Mouse (Mus musculus): ENCODE measurements around the gene Fndc5.

The Fndc5 gene

DNA sequence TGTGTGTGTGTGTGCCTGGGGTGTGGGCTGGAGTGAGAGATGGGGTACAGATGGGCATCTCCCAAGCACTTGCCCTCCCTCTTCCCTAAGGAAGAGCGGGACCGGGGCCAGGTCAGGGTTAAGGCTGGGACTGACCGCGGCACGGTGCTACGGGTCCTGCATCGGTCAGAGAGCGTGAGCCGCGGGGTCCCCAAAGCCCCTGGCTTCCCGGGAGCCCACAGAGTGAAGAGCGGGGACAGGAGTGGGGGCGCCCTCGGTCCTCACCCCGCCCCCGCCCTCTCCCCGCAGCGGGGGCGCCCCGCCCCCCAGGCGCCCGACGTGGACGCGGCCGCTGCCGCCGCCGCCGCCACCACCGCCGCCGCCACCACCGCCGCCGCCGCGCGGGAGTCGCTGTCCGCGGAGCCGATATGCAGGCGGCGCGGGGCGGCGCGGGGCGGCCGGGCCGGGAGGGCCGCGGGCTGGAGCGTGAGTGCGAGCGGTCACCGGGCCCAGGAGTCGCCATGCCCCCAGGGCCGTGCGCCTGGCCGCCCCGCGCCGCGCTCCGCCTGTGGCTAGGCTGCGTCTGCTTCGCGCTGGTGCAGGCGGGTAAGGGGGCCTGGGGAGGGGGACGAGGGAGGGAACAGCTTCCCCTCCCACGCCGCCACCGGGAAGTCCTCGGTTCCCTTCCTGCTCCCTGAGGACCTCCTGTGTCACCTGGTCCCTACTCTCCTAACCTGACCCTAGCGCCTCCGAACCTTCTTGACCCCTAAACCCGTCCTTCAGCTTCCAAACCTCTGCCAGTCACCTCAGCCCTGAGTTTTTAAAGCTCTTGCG, at the start of gene Fndc5:
Gene Fndc5, plus strand, starts transcription at position 421 of the 813 bp plus-strand sequence.
- DNase-seq = no peak

DNA sequence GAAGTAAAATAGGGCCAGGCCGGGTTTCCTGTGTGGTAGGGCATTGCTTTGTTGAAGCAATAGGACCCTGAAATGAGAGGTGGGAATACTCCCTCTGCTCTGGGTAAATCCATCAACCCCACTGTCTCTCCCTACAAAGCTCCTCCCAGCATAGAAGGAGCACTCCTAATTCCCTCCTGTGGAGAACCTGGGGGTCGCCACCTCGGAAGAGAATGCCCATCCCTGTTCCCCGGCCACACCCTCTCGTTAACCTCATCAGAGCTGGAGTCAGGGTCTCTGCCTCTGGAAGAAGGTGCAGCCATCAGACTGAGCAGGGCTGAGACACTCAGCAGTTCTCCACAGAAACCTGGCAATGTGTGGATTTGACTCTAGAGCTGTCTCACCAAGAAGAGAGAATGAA, 48.9 kb upstream of the Fndc5 start:
- DNase-seq = no peak

DNA sequence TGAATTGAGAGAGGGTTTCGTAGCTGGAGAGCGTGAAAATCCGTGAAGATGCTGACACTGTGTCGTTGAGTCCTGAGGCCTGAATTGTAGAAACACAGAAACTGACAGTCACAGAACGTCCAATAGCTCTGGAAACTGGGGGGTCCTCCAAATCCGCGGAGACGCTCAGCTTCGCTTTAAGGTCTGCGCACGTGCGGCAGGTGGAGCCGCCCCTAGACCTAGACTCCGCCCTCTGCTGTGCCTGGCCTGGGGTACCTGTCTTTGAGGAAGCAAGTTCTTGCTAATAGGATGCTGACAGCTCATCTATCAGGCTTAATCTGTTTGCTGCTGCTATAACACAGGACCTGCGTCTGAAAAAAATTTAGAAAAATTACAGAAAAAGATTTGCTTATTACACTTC, 41.5 kb upstream of the Fndc5 start:
- no peak for DNase-seq

DNA sequence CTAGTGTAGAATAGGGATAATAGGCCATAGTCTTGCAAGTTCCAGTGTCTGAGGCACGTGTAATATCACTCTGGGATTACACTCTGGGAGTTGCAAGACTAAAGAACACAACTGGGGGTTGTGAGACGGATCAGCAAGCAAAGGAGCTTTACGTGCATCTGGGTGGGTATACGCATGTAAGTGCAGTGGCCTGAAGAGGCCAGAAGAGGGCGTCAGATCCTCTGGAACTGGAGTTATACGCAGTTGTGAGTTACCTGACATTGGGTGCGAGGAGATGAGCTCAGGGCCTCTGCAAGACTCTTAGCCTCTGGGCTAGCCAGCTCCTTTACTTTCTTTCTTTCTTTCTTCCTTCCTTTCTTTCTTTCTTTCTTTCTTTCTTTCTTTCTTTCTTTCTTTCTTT, 39.8 kb upstream of the Fndc5 start:
- DNase-seq = no peak

DNA sequence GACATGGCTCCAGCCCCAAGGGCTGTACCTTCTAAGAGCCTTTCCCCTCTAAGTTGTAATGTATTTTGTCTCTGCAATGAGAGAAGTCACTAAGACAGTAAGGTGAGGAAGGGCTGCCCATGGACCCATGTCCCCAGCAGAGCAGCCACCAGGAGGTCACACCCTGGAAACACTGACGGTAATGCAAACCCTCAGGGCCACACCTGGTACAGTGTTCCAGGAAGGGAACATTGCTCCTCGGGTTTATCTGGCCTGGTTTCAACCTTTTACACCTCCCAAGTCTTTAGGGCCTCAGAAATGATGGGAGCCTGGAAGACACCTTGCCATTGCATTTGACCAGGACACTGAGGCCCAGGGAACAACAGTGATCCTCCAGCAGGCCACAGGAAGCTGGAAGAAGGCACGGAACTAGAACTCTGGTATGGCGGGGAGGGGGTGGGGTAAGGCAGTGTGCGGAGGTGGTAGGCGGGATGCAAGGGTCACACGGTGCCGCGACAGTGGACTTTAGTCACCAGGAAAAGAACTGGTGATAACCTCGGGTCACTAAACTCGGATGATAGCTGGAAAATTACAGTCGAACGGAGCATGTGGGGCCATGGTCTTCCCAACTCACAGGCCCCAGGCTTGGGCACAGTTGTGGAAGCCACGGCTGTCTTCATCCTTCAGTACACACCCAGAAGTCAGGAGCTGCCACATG, 34.5 kb upstream of the Fndc5 start:
- DNase-seq = no peak

DNA sequence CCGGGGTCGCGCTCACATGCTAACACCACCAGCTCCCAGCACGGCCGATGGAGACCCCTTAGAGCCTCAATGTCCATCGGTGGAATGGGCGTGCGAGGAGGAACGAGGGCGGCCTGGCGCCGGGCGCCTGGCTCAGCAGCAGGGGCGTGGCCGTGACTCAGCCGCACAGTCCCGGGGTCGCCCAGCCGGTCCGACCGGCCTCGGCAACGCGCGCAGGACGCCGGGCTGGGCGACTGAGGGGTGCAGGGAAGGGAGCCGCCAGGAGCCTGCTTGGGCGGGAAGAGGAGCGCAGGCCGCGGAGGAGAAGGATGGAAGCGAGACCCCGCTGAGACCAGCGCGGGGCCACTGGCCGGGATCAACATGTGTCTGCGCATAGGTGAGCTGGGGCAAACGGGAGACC, 31.4 kb upstream of the Fndc5 start, which contains the start of gene Tmem54:
Gene Tmem54, plus strand, starts transcription at position 193 of the 400 bp plus-strand sequence.
- no peak for DNase-seq

DNA sequence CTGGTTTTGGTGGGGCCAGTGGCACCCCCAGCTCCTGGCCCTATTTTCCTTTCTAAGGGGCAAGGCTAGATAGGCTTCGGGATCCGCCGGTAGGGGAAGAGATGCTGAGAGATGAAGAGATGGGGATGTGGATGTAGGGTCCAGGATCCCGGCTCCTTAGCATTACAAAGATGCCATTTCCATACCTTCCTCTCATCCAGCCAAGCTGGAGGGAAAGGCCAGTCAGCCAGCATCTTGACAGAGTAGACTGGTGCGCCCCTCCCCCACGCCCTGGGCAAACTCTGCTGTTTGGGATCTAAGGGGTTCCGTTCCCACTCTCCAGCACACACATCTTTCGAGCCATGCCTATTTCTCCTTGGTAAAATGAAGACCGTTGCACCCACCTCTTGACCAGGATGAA, 30.7 kb upstream of the Fndc5 start:
- DNase-seq = no peak

DNA sequence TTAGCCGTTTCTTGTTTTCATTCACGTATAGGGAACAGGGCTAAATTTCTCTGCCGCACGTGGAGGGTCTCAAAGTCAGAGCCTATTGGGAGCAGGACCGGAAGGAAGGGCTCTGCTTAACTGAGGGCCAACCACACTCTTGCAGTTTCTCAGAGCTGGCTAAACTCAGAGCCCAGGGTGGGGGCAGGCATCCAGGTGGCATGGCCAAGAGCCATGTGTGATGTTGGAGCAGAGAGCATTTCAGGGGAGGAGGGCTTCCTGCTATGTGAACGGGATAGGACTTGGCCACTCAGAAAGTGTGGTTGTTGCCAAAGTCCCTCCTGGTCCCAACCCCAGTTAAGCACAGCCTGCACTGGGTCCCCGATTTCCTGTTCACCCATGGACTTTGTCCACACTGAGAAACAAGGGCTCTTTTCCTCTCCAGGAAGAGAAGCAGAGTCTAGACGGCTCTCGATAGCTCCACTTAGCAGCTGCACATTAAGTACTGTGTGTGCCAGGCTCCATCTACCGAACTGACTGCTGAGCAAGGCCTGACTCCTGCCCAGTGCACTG, 29.4 kb upstream of the Fndc5 start:
- no peak for DNase-seq

DNA sequence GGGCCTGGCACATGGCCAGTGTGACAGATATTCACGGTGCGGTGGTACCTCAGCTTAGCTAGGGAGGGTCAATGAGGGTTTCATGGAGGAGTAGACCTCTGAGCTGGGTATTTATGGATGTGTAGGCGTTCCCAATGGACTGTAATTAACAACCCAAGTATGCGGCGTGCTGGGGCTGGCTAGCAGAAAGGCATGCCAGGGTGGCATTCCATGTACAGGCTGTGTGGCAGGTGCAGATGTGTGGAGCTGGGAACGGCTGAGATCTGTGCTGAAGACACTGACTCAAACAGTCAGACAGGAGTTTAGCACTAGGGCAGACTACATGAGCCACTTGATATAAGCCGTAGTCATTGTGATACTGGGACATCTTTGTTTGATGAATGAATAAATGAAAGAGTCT, 28.2 kb upstream of the Fndc5 start:
- DNase-seq = no peak

DNA sequence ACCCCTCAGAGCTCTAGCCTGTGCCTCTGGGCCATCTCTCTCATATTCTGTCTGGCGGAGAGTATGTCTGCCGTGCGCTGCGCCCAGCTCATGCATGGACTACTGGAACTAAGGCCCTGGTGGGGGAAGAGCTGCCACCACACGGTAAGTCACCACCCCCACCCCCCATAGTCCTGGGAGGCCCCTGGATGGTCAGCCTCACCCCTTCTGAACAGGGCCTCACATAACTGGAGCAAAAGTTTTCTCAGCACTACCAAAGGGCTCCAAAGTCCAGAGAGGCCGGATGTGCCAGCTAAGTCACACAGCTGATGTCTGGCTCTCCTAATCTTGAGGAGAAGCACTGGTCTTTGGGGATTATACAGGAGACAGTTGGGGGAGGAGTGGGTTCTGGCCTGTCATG, 26.0 kb upstream of the Fndc5 start:
- DNase-seq = no peak

DNA sequence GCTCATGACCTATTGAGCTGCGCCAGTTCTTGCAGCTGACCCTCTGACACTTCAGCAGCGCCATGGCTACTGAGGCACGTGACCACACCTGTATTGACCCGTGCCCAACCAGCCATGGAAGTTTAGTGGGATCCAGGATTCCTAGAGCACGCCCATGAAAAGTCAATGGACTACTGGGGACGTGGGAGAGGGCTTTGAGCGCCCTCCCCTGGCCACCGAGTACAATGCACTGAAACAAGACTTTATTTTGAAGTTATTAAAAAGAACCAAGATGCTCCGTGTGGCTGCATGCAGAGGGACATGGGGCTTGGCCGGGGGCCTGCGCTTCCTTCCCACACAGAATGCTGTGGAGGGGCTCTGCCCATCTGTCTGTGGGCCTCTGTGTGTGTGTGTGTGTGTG, 25.4 kb upstream of the Fndc5 start:
- DNase-seq = no peak

DNA sequence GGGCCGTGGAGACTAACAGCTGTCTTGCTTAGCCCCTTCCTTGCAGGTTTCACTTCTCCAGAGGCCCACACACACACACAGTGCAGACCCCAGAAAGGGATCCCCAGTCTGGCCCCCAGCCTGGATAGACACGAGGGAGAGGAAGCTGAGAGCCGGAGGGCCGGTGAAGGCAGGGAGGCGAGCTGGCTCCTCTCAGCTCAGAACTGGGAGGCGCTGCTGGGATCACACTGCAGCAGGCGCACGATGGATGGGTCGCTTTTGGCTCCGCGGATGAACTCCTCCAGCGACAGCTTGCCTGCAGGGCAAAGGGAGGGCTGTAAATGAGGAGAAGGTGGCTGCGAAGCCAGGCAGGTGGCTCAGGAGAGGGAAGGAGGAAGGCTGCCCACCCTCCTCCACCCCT, 24.6 kb upstream of the Fndc5 start:
- no peak for DNase-seq

DNA sequence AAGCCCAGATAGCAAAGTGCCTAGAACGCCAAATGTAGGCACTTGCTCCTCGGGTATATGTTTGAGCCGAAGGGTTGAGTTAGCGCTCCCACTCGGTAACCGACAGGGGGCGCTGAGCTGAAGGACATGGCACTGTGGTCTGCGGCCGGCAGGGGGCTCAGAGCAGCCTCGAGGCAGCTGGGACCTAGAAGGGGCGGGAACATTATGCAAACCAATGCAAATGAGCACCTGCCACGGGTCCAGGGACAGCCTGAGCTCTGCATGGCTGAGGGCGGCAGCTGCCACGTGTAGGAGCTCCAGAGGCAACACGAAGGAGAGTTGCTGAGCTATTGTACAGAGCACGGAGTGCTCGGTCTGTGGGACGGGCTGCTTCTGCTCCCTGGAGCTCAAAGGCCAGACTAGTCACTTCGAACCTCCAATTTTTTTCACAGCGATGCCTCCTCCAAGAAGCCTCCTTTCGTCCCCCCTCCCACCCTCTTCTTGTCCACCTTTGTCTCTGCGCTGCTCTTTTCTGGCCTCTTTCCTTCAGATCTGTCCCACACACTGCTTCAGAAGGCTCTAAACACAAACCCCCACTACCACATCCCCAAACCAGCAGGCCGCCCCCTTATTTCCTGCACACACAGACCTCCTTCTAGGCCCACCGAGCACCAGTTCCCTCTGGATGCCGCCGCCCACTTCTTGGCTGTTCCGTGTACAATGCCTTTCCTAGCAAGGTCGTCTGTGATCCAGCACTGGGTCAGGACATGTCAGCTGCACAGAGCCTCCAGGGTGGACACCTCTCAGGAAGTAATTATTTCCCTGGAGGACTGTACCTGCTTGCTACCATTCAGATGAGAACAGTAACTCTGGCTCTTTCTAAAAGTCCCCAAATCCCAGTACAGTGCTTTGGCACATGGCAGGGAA, 23.5 kb upstream of the Fndc5 start:
- peak in 1 of 2 experiments; percentile 29 for DNase-seq

DNA sequence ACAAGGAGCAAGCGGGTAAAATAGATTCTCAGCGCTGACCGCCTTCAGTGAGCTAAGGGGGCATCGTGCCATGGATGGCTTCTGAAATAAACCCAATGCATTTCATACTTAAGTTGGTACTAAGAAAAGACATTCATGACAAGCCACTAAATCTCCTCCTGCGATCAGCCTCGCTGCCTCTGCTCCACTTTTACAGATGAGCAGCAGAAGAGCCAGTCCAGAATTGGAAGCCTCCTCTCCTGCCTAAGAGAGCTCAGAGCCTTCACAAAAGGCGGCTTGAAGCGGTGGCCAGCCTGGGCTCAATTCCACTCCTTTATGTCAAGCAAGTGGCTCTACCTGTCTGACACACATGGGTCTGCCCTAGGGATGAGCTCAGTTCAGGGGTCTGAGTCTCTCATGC, 20.1 kb upstream of the Fndc5 start:
- DNase-seq = no peak

DNA sequence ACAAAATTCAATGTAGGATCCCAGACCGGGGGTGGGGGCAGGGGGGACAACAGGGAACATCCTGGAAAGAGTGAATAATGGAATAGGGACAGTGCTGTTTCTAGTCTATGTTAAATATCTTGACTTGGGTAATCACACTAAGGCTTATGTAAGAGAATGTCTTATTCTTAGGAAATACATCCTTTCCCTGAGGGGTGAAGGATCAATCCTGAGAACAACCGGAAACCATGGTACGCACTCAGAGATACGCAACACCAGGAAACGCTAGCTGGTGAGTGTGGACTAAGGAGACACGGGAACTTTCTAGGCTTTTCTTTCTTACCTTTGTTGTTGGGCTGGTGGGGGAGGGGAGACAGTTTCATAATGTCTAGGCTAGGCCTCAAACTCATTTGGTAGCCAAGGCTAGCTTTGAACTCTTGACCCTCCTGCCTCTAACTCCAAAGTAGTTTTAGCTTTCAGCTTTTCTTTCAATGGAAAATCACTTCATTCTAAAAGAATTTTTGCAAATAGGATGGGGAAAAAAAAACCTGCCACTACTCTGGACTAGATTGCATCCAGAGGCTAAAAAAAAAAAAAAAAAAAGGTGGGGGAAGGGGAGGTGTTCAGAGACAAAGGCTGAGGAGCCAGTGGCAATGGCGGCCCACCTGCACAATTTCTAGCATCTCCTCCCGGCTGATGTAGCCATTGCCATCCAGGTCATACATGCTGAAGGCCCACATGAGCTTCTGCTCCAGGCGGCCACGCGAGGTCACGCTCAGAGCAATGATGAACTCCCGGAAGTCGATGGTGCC, 18.9 kb upstream of the Fndc5 start:
- no peak for DNase-seq

DNA sequence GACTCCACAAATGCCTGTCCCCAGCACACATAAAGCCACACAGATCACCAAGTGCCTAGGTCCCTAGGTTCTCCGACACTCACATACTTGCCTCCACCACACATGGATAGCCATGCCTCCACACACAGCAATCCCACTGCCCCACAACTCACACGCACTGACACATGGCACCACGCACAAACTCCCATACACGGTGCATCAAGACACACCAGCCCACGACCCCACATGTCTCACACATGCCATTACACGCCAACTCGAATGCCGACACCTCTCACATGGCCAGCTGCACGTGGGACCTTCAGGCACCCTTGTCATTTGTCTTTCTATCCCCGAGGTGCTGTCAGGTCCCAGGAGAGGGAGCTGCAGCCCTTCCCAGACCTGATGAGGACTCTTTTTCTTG, 17.1 kb upstream of the Fndc5 start:
- DNase-seq = no peak

DNA sequence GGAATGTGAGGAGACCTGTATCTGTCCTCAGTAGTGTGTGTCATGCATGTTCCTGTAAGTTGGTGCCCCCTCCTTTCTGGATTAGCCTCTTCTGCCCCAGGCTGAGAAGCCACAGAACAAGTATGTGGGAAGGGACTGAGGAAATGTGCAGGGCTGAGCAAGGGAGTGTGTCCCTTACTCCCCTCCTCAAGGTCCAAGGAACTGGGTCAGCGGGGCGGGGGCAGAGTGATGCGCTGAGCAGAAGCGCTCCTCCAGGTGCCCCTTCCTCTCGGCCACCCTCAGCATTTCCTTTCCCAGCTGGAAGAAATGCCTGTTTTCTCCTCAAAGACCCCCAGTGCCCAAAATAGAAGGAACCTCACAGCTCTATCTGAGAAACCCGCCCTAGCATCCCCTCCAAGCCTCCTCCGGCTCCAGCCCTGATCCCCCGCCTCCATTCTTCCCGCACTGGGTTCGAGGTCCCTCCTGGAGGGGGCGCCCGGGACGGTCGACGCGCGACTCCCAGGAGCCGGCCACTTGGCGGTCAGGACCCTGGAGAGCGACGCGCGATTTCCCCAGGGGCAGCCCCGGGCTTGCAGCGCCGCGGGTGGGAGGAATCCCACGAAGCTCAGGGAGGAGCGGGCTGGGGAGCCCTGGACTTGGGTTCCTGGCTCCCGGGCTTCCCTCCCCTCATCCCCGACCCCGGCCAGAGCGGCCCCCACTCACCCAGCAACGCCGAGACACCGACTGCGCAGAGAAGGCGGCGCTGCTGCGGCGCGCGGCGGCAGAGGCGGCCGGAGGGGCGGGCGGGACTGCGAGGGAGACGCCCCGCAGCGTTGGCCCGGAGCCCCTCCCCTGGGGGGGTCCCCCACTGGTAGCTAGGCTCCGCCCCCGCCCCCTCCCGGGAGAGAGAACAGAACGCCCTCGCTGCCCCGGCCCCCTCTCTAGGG, 16.0 kb upstream of the Fndc5 start:
- DNase-seq = peak; percentile 30 to 31

DNA sequence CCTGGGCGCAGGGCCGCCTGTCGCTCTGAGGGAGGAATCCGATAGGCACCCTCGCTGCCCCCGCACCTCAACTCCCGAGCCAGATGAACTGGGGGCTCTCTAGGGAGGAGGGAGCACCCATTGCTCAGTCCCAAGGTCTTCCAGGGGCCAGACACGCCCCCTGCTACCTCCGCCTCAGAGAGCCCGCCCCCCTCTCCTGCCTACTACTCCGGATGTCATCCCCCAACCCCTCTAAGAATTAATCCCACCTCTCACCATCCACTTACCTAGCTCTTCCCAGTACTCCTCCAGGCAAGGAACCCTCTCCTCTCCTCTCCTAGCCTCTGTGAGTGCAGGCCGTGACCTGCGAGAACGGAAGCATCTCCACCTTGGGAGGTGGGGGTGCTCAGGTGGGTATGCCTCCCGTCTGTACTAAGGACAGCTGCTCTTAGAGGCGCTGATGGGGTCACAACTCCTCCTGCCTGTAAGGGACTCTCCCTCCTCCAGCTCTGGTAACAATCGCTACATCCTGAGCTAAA, 15.2 kb upstream of the Fndc5 start, which contains the start of gene Hpca:
Gene Hpca, minus strand, starts transcription at position 468 of the 518 bp plus-strand sequence.
- no peak for DNase-seq

DNA sequence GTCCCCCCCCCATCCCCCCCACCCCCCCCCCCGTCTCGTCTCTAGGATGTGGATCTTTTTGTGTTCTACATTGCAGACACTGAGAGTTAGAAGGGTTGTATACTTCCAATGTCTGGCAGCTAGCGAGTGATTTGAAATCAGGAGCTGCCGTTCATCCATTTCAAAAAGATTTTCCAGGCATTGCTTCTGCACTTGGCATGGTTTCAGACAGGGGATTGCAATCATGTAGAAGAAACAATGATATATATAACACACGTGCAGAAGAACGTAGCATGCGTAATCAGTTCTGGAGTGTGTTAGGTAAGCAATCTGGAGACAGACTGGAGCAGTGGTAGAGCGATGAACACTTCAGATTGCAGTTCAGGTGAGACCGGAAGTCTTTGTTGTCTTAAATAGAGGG, 14.7 kb upstream of the Fndc5 start:
- DNase-seq = no peak

DNA sequence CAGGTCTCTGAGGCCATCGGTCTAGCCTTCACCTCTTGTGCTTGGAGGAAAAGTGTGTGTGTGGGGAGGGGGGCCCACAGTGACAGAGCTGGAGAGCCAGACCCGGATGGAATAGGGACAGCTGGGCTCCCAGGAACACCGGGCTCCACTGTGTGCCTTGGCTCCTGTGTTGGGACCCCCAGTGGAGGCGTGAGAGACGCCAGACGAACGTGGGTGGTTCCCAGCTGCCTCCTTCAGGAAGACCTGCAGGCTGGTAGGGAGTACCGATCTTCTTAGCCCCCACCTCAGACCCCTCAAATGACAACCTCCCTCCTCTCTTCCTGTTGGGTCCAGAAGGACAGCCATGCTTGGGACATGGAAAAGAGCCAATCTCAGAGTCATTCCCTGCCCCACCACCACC, 14.1 kb upstream of the Fndc5 start:
- DNase-seq = no peak

Measured in thymus, adult 18-20 months (tissue).